ENCODE assay signal across 8 mouse cellular contexts in the genomic region with DNA sequence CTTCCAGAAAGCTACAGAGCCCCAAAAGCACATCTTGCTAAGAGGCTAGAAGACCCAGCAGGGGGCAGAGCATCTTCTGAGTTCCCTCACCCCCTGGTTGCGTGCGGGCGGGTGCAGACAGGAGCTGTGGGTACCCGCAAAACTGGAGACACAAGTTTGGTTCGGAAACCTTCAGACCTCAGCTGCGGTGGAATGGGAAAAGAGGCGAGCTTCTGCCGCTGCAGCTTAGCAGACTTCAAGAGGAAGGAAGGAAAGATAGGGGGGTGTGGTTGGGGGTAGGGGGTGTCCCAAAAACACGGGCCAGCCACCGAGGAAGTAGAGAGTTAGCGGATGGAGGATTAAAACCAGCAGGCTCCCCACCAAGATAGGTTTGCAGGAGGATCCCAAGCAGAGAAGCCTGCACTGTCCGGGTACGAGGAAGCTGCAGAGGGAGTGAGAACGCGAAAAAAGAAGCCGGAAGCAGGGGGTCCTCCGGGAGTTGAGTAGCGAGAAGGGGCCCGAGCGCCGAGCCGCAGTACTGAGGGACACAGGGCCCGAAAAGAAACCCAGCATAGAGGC. TPM values are rescaled to one million over a fixed set of nuclear protein-coding genes. Genes with fewer than 3 reads are reported as not detected.
DNase-seq lines count a peak whose midpoint lies in the region; ATAC-seq and TF ChIP-seq lines count a peak whose summit lies in the region.

No protein-coding gene starts in this region.

- H3K27ac ChIP-seq in embryonic facial prominence, embryonic 10.5 days (replicated peaks): peak overlapping the region; percentile 93
- H3K27ac ChIP-seq in heart, embryonic 10.5 days: peak overlapping the region; percentile 93
- H3K27ac ChIP-seq in kidney, embryonic 16.5 days (ENCODE audit: low read length): peak overlapping the region; percentile 83
- H3K27ac ChIP-seq in neural tube, embryonic 14.5 days (ENCODE audit: low read depth, low read length): peak overlapping the region; percentile 85; the same call in 1 of the 2 replicates
- peak overlapping the region; percentile 70 for H3K27ac ChIP-seq in thymus, adult 2 months (ENCODE audit: control insufficient read depth, insufficient read depth, low read length)

- H3K4me3 ChIP-seq in embryonic facial prominence, embryonic 10.5 days: peak overlapping the region; percentile 74
- H3K4me3 ChIP-seq in heart, embryonic 10.5 days: peak overlapping the region; percentile 97
- peak overlapping the region; percentile 99 for H3K4me3 ChIP-seq in kidney, embryonic 16.5 days (ENCODE audit: low read length)
- peak overlapping the region; percentile 97 for H3K4me3 ChIP-seq in neural tube, embryonic 14.5 days (ENCODE audit: low read depth, low read length)
- H3K4me3 ChIP-seq in thymus, adult 2 months (ENCODE audit: control insufficient read depth, insufficient read depth, low read length): peak overlapping the region; percentile 87

- peak; percentile 74 to 78 for DNase-seq in B cell, adult 2 months
- peak; percentile 70 for DNase-seq in adrenal gland, adult 2 months
- peak; percentile 82 for DNase-seq in embryonic facial prominence, embryonic 10.5 days (ENCODE audit: low spot score)
- DNase-seq in heart, embryonic 10.5 days (ENCODE audit: low spot score): peak; percentile 85
- peak; percentile 56 to 60 for DNase-seq in lung, adult 18-20 months
- peak; percentile 83 for DNase-seq in thymus, adult 2 months

- H3K27me3 ChIP-seq in embryonic facial prominence, embryonic 10.5 days (replicated peaks; ENCODE audit: low read depth, poor library complexity, severe bottlenecking): no peaks in the 10 kb centered on the region
- no peaks in the 10 kb centered on the region for H3K27me3 ChIP-seq in heart, embryonic 10.5 days (ENCODE audit: insufficient read depth, poor library complexity, severe bottlenecking)
- no peaks in the 10 kb centered on the region for H3K27me3 ChIP-seq in kidney, embryonic 16.5 days (ENCODE audit: insufficient read depth, low read length)
- H3K27me3 ChIP-seq in neural tube, embryonic 14.5 days (ENCODE audit: control insufficient read depth, insufficient read depth, low read length): no peaks in the 10 kb centered on the region
- H3K27me3 ChIP-seq in thymus, adult 2 months (ENCODE audit: control insufficient read depth, insufficient read depth, low read length): no peaks in the 10 kb centered on the region

- TF ChIP-seq CTCF in thymus, adult 2 months (IDR thresholded peaks at IDR 0.05; ENCODE audit: borderline replicate concordance, control insufficient read depth, extremely low read depth, insufficient read depth, low read length, poor library complexity): peak; percentile 71; the same call in 1 of the 2 replicates

- under 1% methylated on average over 23 of the region's 23 CpGs for WGBS in embryonic facial prominence, embryonic 10.5 days
- 0% methylated on average over 23 of the region's 23 CpGs for WGBS in heart, embryonic 10.5 days
- 0% methylated on average over 23 of the region's 23 CpGs for WGBS in kidney, embryonic 16.5 days
- WGBS in neural tube, embryonic 14.5 days: under 1% methylated on average over 23 of the region's 23 CpGs
- under 1% methylated on average over 23 of the region's 23 CpGs for WGBS in thymus, adult 2 months

- H3K36me3 ChIP-seq in embryonic facial prominence, embryonic 10.5 days (replicated peaks): peaks cover 35% of the 10 kb centered on the region
- peaks cover 21% of the 10 kb centered on the region for H3K36me3 ChIP-seq in heart, embryonic 10.5 days
- H3K36me3 ChIP-seq in kidney, embryonic 16.5 days (ENCODE audit: insufficient read depth, low read length): 0 out of 2 replicates have a peak, but pooled peaks cover 9% of the 10 kb centered on the region
- no peaks in the 10 kb centered on the region for H3K36me3 ChIP-seq in neural tube, embryonic 14.5 days (ENCODE audit: control insufficient read depth, insufficient read depth, low read length)
- no peaks in the 10 kb centered on the region for H3K36me3 ChIP-seq in thymus, adult 2 months (ENCODE audit: control insufficient read depth, insufficient read depth, low read length)

- ATAC-seq in kidney, embryonic 16.5 days (ENCODE audit: low FRiP score, low TSS enrichment): peak; percentile 7; the same call in 1 of the 2 replicates
- peak; percentile 38; the same call in 1 of the 2 replicates for ATAC-seq in neural tube, embryonic 14.5 days (ENCODE audit: low read depth)

- H3K4me1 ChIP-seq in embryonic facial prominence, embryonic 10.5 days: peaks cover 32% of the 10 kb centered on the region
- H3K4me1 ChIP-seq in heart, embryonic 10.5 days: peaks cover 18% of the 10 kb centered on the region
- peaks cover 23% of the 10 kb centered on the region for H3K4me1 ChIP-seq in kidney, embryonic 16.5 days (ENCODE audit: insufficient read depth, low read length)
- peaks cover 13% of the 10 kb centered on the region for H3K4me1 ChIP-seq in neural tube, embryonic 14.5 days (ENCODE audit: control insufficient read depth, insufficient read depth, low read length)
- peaks cover 3% of the 10 kb centered on the region; the same call in 1 of the 2 replicates for H3K4me1 ChIP-seq in thymus, adult 2 months (replicated peaks; ENCODE audit: control insufficient read depth, insufficient read depth, low read length)

- 0 out of 2 replicates have a peak, but pooled peaks have one; percentile 10 for TF ChIP-seq POLR2A in thymus, adult 2 months (IDR thresholded peaks at IDR 0.05; ENCODE audit: control insufficient read depth, extremely low read depth, insufficient read depth, low read length, poor library complexity)

- peak overlapping the region; percentile 78 for H3K4me2 ChIP-seq in kidney, embryonic 16.5 days (replicated peaks; ENCODE audit: low read depth, low read length)
- H3K4me2 ChIP-seq in neural tube, embryonic 14.5 days (ENCODE audit: low read depth, low read length): peak overlapping the region; percentile 91

- peak overlapping the region; percentile 94 for H3K9ac ChIP-seq in kidney, embryonic 16.5 days (replicated peaks; ENCODE audit: low read length)
- H3K9ac ChIP-seq in neural tube, embryonic 14.5 days (replicated peaks; ENCODE audit: low read depth, low read length): peak overlapping the region; percentile 80

- no peaks in the 10 kb centered on the region for H3K9me3 ChIP-seq in embryonic facial prominence, embryonic 10.5 days
- no peaks in the 10 kb centered on the region for H3K9me3 ChIP-seq in heart, embryonic 10.5 days
- no peaks in the 10 kb centered on the region for H3K9me3 ChIP-seq in kidney, embryonic 16.5 days (ENCODE audit: low read length)
- no peaks in the 10 kb centered on the region for H3K9me3 ChIP-seq in neural tube, embryonic 14.5 days (ENCODE audit: control insufficient read depth, low read length)

RNA-seq across cellular contexts. Expression of gene Cdc14a, which starts 1.0 kb away (rescaled TPM):
- 10 to 100 TPM; 11.0 to 14.9 TPM for total RNA-seq in adrenal gland, adult 2 months (2021)
- 10.8 and 14.0 TPM in 2 replicates for polyA plus RNA-seq in adrenal gland, adult 2 months (2012; rRNA removed)
- polyA plus RNA-seq in embryonic facial prominence, embryonic 10.5 days (2016; fragmentation: Nextera tagmentation; extraction: Ambion mirVana): 16.5 and 17.6 TPM in 2 replicates
- 7.4 and 8.6 TPM in 2 replicates for polyA plus RNA-seq in heart, embryonic 10.5 days (2016; fragmentation: Nextera tagmentation; extraction: Ambion mirVana)
- polyA plus RNA-seq in kidney, embryonic 16.5 days (2015; fragmentation: Nextera tagmentation; extraction: Ambion mirVana): 13.9 and 14.3 TPM in 2 replicates
- 4.9 and 7.4 TPM in 2 replicates for polyA plus RNA-seq in neural tube, embryonic 14.5 days (2014; fragmentation: Nextera tagmentation; extraction: Ambion mirVana)
- polyA plus RNA-seq in thymus, adult 2 months (2012; rRNA removed): 8.0 and 11.5 TPM in 2 replicates

Comparison
In these comparisons a context has a peak if more than half of its experiments do, and no peak if none do; other contexts are left out.
1. Peak in every context shown above with its lines: DNase-seq, ATAC-seq, H3K4me3 ChIP-seq and H3K27ac ChIP-seq.